Mouse (Mus musculus) frontal cortex, adult (tissue): Measurements from ENCODE around the gene Commd1.

ENCODE experiments used
- ATAC-seq: cut with Nextera tagmentation; 2 replicates; pipeline ENCODE4 v1.9.2; 2017; ENCODE audit warnings: mild to moderate bottlenecking, moderate library complexity, mixed read lengths; ENCODE audit not compliant: low TSS enrichment

The Commd1 gene

DNA sequence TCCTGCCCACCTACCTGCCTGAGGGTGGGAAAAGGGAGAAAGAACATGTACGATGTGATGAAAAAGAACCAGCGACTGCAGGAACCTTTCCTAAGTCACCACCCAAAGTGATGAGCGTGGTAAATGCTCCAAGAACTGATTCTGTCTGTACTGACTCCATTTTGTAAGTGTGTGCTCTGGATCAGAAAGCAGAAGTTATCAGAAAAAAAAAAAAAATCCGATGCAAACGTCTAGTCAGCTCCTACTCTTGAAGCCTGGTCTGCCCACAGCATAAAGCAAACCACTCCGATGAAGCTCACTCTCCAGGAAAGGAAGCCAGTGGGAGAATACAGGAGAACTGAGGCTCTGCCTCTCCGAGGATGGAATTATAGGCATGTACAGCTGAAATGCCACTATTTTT, 29.5 kb downstream of the Commd1 start:
- no peak for ATAC-seq

DNA sequence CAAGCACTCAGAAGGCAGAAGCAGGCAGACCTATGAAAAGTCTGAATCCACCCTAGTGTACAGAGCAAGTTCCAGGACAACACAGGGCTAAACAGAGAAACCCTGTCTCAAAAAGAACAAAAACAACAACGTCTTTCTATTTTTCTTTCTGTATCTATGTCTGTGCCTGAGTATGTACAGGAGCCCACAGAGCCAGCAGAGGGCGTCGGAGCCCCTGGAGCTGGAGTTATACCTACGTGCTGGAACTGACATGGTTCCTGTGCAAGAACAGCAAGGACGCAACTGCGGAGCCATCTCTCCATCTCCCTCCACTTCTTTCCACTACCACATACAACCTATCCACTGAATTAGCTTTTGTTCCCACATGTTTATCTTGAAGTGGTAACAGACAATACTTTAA, 32.1 kb downstream of the Commd1 start:
- no peak for ATAC-seq

DNA sequence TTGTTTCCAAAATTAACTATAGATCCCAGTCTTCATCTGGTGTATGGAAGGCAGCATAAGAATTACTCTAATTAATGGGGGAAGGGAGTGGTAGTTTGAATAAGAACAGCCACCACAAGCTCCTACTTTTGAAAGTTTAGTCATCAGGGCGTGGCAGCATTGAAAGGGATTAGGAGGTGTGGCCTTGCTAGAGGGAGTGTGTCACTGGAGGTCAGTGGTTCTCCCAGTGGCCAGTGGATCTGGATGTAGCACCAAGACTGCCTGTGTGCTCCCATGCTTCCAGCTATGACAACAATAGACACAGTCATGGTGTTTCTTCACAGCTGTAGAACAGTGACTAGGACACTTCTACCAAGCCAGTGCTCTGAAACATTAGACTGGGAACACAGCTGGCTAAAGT, 33.1 kb downstream of the Commd1 start:
- ATAC-seq: no peak

DNA sequence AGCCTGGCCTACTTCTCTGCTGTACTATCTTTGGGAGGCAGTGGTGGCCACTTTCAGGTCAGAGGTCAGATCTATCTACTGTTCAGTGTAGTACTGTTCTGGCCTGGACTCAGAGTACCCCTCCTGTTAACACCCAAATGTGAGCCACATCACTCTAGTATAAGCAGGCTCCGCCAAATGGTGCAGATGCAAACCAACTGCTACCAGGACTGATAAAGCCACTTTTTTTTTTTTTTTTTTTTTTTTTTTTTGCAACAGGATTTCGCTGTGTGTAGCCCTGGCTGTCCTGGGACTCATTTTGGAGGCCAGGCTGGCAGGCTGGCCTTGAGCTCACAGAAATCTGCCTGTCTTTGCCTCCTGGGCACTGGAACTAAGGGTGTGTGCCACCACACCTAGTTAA, 43.2 kb downstream of the Commd1 start:
- no peak for ATAC-seq

DNA sequence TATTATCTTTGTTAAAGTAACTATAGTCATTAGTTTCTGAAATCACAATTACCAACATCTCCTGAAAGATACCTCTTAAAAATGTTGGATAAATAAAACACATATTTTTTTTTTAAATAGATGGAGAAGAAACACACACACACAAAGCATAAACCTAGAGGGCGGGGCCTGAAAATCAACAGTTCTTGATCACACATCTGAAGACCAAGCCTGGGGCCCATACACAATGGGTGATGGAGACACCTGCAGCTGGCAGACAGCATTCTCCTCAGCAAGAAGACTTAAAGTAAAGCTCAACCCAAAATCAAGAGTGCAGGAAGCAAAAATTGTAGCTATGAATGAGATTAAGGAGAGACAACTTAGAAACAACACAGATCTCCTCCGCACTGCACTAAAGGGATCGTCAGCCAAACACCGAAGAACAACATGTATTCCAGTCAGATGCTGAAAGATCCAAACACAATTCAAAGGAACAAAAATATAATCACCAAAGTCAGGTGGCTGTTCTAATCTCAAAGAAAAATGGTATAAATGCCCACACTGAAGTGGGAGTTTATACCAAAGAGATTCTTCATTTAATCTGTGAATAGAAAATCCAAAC, 44.4 kb downstream of the Commd1 start:
- ATAC-seq: peak; percentile 59

DNA sequence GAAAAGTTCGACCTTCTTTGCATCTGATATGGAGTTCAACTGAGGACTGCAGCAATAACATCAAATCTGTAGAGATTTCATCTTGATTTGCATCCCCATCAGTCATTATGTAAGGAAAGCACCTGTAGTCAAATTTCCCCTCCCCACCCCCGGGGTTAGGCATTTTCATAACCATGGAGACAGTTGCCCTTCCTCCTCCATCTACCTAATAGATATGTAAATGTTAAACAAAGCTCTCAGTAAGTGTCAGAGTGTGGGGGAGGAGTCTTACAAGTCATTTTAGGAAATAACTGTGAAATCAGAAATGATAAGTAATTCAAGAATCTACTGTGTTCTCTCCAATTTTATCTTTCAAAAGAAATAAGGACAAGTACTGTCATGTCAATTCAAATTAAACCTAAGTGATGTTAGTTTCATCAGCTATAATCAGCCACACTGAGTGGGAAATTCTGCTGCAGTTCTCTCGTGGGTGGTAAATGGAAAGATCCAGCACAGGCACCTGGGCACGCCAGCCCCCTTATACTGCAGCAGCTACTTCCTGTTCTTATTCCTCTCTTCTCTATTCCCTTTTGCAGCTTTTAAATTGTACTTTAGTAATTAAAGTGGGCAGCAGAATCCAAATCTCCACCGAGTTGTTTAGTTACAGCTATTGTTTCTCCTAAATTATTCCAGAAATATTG, 45.6 kb downstream of the Commd1 start:
- peak; percentile 71 for ATAC-seq

DNA sequence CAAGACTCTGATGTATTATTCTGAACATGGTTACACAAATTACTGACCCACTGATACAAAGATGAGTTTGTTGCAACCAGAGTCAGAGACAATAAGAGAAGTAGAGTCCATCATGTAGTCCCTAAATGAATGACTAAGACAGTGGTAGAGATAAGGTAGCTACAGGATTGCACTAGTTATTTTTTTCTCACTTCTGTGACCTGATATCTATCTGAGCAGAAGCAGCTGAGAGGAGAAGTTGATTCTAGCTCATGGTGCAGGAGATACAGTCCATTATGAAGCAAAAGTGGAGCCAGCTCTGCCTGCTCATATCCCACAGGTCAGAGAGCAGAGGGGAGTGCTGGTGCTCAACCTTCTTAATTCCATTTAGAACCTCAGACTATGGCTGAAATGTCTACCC, 50.0 kb downstream of the Commd1 start:
- ATAC-seq: no peak

DNA sequence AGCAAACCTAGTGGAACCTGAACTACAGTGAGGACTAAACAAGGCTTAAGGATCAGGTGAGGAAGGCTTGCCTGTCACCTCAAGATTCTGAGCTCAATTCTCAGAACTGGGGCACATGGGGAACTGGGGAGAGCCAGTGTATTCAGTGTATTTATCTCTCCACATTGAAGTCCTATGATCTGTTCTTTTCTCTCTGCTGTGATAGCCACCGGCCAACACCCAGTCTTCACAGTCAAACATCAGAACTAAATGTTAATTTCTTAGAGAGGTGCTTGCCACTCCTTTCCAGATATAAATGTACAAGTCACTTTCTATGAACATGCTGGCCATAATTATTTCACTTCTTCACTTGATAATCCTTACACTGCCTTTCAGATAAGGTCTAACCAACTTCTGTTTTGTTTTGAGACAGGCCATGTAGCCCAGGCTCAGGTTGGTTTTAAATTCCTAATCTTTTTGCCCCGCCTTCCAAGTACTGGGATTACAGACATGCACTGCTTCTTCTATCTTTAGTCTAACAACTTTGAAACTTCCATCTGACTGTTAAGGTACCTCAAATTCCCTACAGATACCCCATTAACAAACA, 50.8 kb downstream of the Commd1 start:
- no peak for ATAC-seq

DNA sequence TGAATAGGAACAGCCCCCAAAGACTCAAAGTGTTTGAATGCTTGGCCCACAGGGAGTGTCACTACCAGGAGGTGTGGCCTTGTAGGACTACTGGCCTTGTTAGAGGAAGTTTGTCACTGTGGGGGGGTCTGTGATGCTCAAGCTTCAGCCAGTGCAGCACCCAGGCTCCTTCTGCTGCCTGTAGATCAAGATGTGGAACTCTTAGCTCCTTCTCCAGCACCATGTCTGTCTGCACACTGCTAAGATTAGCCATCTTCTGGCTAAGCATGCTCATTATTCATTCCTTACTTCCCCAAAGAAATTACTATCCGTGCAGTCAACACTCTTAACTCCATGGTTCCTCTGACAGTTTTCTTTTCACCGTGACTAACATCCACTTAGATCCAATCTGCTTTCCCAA, 52.1 kb downstream of the Commd1 start:
- ATAC-seq: no peak

DNA sequence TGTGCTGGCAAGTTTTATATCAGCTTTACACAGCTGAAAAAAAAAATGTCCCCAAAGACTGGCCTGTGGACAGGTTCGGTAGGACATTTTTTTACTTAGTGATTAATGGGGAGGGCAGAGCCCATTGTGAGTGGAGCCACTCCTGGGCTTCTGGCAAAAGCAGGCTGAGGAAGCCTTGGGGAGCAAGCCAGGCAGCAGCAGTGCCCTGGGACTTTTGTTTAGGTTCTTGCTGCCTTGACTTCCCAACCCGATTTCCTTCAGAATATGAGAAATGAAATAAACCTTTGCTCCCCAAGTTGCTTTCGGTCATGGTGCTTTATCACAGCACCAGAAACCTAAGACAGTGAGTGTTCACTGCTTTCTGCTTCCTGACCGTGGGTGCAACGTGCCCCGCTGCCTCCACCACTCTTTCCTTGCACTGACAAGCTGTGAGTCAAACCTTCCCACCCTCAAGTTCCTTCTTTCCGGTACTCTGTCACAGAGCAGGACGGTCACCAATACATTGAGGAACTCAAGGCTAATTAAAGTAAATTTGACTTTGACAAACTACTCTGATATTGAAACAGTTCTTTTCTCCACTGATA, 53.5 kb downstream of the Commd1 start:
- peak; percentile 47; the same call in 1 of the 2 replicates for ATAC-seq

DNA sequence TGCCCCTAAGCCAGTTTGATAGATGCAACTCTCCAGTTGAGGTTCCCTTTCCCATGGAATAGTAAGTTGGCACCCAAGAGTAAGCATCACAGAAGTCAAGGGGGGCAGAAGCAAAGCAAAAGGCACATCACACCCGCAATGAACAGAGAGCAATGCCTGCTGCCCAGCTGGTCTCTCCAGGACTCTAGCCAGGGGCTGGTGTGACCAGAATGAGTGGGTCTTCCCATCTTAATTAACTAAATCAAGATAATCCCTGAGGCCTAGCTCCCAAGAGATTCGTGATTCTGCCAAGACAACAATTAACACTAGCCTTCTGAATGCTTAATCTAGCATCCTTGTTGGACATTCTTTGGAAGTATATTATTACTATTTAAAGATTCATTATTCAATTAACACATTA, 58.6 kb downstream of the Commd1 start:
- no peak for ATAC-seq

DNA sequence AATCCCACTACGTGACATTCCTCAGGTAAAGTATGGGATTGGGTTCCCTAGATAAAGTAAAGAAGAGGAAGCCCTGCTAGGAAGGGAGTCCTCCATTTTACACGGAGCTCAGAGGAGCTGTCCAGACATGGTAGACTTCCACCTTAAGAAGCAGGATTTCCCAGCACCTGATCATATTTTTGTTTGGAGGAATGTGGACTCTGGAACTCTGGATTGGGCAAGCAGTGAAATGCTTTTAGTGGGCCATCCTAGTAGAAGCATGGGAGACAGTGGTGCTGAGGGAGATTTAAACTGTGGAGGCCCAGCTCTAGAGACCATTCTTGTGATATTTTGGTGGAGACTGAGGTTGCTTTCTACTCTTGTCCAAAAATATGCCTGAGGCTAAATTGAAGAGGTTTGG, 59.6 kb downstream of the Commd1 start:
- ATAC-seq: no peak

DNA sequence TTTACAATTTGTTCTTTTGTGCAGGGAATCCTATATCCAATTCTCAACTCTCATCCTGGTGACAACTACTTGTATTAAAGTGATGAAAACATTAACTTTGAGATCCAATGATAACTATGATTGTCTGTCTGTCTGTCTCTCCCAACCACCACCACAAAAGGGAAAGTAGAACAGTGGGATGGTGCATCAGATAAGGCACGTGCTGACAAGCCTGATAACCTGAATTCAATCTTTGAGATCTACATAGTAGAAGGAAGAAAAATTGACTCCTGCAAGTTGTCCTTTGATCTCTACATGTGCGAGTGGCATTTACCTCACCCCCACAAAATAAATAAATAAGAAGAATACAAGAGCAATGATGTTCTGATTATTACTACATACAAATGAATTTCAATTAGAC, 62.8 kb downstream of the Commd1 start:
- no peak for ATAC-seq

DNA sequence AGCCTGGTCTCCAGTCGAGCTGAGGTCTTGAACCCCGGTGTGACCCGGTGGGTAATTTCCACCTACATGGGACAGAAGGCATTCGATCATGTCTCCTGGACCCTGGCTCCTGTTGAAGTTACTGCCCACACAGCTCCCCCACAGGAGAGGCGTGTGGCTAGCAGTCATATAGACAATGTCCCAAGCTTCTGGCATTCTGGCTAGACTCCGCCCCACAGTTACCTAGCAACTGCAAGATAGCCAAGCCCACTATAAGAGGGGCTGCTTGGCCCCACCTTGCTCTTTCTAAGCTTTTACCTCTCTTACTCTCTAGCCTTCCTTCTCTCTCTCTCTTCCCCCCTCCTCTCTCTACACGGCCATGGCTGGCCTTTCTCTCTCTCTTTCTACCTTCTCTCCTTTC, 64.4 kb downstream of the Commd1 start:
- no peak for ATAC-seq

DNA sequence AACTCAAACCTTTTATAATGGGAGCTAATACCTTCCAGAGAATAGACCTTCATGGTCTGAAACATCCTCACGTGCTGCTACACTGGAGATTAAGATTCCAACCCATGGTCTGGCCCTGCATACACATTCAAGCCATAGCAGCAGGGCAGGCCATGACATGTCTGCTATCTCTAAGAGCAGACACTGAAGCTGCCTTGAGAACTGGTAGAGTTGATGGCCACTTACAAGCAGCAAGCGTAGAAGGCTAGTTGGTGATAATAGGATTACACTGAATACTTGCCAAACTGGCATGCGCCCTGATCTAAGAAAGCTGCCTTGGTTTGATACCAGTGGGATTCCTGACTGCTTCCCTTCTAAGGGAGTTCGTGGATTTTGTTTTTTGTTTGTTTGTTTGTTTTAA, 68.4 kb downstream of the Commd1 start:
- ATAC-seq: no peak

DNA sequence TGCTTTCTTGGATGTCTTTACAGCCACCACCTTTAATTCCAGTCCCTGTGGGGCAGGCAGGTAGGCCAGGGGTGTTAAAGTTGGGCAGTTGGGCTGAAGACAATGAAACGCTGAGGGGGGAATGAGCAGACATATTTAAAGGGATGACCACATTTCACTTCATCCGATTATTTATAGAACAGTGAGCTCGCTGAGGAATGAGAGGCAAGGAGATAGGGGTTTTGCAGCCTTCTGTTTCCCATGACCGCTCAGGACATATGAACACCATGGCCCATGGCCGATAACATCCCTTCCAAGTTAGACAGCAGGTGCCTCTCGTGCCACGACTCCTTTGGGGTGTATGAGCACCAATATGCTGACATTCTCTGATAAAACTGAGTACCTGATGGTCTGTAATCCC, 70.4 kb downstream of the Commd1 start:
- no peak for ATAC-seq

DNA sequence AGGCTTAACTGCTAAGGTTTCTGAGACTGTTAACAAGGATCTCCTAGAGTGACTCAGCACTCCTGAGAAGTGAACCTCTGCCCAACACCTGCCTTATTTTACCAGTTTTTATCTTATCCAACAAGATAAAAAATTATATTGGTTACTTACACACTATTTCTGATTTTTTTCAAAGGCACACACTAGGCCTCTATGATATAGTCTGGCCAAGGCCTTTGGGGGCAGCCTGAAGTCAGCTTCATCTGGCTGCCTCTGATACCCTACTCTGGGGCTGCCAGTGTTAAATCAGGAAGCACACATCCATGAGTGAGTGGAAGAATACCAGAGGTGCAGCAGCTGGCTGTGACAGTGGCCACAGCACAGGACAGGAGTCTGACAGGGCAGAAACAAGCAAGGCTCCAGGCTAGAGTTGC, 75.7 kb downstream of the Commd1 start:
- no peak for ATAC-seq

DNA sequence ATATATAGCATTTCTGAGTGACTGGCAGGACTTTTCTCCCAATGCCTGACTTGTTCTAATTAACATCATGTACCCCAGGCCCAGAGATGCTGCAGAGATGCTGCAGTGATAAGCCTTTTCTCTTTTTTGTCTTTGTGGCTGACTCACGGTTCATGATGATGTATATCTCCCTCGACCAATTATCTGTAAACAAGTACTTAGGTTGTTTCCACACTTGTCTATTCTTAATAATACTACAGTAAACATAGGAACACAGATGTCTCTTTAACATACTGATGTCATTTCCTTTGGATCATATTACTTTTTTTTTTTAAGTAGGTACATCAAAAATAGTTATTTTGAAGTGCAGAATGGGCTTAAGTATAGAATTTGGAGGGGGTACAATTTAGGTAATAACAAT, 79.3 kb downstream of the Commd1 start:
- ATAC-seq: no peak

DNA sequence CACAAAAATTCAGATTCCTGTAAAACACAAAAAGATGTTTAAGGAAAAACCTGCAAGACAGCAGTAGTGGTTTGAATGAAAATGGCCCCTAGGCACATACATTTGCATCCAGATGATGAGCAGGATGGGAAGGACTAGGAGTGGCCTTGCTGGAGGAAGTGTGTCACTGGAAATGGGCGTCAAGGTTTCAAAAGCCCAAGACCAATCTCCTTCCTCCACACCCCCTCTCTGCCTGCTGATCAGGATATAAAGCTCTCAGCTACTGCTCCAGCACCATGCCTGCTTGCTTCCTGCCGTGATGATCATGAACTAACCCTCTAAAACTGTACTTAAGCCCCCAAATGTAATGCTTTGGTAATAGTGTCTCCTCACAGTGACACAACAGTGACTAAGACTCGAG, 82.1 kb downstream of the Commd1 start:
- ATAC-seq: no peak

DNA sequence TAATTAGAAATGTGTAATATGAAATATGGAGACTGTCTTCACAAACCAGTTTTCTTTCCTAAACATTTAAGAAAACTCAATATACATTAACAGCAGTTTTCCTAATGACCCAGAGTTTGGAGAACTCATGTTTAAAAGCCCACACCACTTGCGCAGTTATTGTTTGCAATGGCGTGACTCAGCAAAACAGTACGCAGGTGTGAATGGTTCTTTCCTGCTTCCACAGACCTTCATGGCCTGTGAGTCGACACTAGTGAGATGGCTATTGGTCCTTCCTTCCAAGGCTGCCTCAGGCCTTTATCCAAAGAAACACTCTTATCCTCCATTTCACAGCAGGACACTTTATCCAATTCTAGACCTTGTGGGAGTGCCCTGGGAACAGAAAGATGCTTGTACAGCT, 84.5 kb downstream of the Commd1 start:
- ATAC-seq: no peak

DNA sequence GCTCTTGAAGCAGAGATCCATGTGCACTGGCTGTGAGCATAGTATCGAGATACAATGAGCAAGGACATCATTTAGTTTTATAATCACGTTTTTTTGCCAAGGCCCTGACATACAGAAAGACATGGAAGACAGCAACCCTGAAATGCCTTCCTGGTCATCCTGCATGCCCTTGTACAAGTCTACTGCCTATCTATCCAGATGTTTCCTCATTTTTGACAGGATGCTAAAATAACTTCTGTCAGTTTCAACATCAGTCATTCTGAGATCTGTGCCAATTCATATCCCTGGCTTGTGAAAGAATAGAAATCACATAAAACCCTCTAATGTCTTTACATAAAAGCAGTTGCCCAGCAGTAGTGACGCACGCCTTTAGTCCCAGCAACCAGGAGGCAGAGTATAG, 85.1 kb downstream of the Commd1 start:
- no peak for ATAC-seq

DNA sequence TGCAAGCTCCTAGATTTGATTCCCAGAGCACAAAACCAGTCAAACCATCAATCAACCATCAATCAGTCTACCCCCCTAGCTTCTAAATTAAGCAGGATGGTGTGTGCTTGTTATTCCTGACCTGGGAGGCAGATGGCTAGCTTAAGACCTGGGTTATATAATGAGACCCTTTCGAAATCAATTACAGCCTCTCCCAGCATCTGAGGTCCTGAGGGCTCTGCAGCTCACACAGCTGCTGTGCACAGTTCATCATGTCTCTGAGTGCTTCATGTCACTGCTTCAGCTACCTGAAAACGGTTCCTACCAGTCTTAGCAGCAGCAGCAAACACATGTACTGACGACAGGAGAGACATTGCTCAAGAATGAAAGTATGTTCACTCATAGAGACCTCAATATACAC, 89.1 kb downstream of the Commd1 start:
- no peak for ATAC-seq

DNA sequence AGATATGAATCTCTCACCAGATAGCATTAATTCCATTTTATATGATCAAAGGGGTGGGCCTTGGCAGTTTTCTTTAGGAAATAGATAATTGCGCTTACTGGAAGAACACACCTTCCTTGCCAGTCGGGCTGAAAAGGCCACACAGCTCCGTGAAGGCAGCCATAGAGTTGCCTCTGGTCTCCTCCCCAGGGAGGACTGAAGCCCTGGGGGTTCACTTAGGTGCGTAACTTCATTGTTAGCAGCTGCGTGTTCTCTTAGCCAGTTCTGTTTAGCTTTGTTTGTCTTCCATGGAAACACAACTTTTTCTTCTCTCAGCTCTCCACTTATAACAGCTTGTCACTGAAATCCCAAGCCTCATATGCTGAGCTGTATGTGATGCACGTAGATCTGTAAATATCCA, 89.7 kb downstream of the Commd1 start:
- no peak for ATAC-seq
